8 mouse cellular contexts compared by ENCODE assay signal in genomic region chr1:58950899-58951648, GRCm38 (mm10). TPM values are rescaled to one million over a fixed set of nuclear protein-coding genes. Genes with fewer than 3 reads are reported as not detected.
A peak's percentile ranks its signal among the peaks of the same experiment; 100 is the strongest.
DNase-seq lines count a peak whose midpoint lies in the region; ATAC-seq and TF ChIP-seq lines count a peak whose summit lies in the region.

No protein-coding gene starts in this region.

- TF ChIP-seq EP300 in stomach, postnatal 0 days (optimal IDR thresholded peaks at IDR 0.05): no peak

- H3K4me1 ChIP-seq in heart, embryonic 15.5 days (replicated peaks): peaks cover 67% of the 10 kb centered on the region
- peaks cover 18% of the 10 kb centered on the region for H3K4me1 ChIP-seq in limb, embryonic 14.5 days (ENCODE audit: control insufficient read depth, insufficient read depth, low read length)
- H3K4me1 ChIP-seq in stomach, postnatal 0 days (replicated peaks; ENCODE audit: control insufficient read depth, insufficient read depth): no peaks in the 10 kb centered on the region; the same call in 1 of the 2 replicates
- H3K4me1 ChIP-seq in hindbrain, embryonic 11.5 days (replicated peaks; ENCODE audit: control insufficient read depth, insufficient read depth, low read length): no peaks in the 10 kb centered on the region

- H3K27ac ChIP-seq in heart, embryonic 15.5 days: peak overlapping the region; percentile 83
- no peak overlapping the region for H3K27ac ChIP-seq in limb, embryonic 14.5 days (replicated peaks; ENCODE audit: low read depth, low read length)
- peak overlapping the region; percentile 30; the same call in 1 of the 2 replicates for H3K27ac ChIP-seq in stomach, postnatal 0 days (replicated peaks)
- H3K27ac ChIP-seq in hindbrain, embryonic 11.5 days (ENCODE audit: low read depth, low read length): no peak overlapping the region

- peak; percentile 58 for DNase-seq in 3134 (ENCODE audit: extremely low read depth, insufficient read length, low spot score)
- DNase-seq in adrenal gland, postnatal 36 days: peak; percentile 79
- peak; percentile 52 for DNase-seq in limb, embryonic 14.5 days (ENCODE audit: low spot score)
- peak; percentile 85 for DNase-seq in stomach, postnatal 0 days (ENCODE audit: low spot score)
- DNase-seq in hindbrain, embryonic 11.5 days (ENCODE audit: low spot score): no peak

- no peak for TF ChIP-seq CTCF in stomach, postnatal 0 days (IDR thresholded peaks at IDR 0.05; ENCODE audit: low read depth)

- no peak for TF ChIP-seq POLR2A in limb, embryonic 14.5 days (IDR thresholded peaks at IDR 0.05; ENCODE audit: borderline replicate concordance, extremely low read depth, insufficient read depth, insufficient read length)

- 12% methylated on average over 8 of the region's 8 CpGs for WGBS in heart, embryonic 15.5 days
- WGBS in limb, embryonic 14.5 days: 13% methylated on average over 8 of the region's 8 CpGs
- WGBS in stomach, postnatal 0 days: 10% methylated on average over 8 of the region's 8 CpGs
- WGBS in hindbrain, embryonic 11.5 days: 43% methylated on average over 8 of the region's 8 CpGs

- no peak overlapping the region for H3K4me3 ChIP-seq in heart, embryonic 15.5 days
- H3K4me3 ChIP-seq in limb, embryonic 14.5 days (replicated peaks; ENCODE audit: low read length): no peak overlapping the region
- no peak overlapping the region for H3K4me3 ChIP-seq in stomach, postnatal 0 days (ENCODE audit: low read depth, low read length)
- H3K4me3 ChIP-seq in hindbrain, embryonic 11.5 days (ENCODE audit: low read depth, low read length): no peak overlapping the region

- peaks cover 3% of the 10 kb centered on the region for H3K36me3 ChIP-seq in heart, embryonic 15.5 days
- H3K36me3 ChIP-seq in limb, embryonic 14.5 days (ENCODE audit: control insufficient read depth, insufficient read depth, low read length): peaks cover 2% of the 10 kb centered on the region; the same call in 1 of the 2 replicates
- H3K36me3 ChIP-seq in stomach, postnatal 0 days (ENCODE audit: control insufficient read depth, insufficient read depth, low read length): no peaks in the 10 kb centered on the region
- 0 out of 2 replicates have a peak, but pooled peaks cover under 1% of the 10 kb centered on the region for H3K36me3 ChIP-seq in hindbrain, embryonic 11.5 days (ENCODE audit: control insufficient read depth, insufficient read depth, low read length)

- ATAC-seq in heart, embryonic 15.5 days (replicated peaks; ENCODE audit: insufficient number of reproducible peaks, insufficient read depth, low FRiP score, low read depth): peak; percentile 66
- ATAC-seq in limb, embryonic 14.5 days (ENCODE audit: low FRiP score, low read depth): 0 out of 2 replicates have a peak, but pooled peaks have one; percentile 38
- ATAC-seq in stomach, postnatal 0 days (ENCODE audit: low FRiP score, low TSS enrichment): peak; percentile 91
- ATAC-seq in erythroid progenitor cell, adult 5-6 weeks (replicated peaks; ENCODE audit: low FRiP score, poor library complexity, severe bottlenecking): no peak
- ATAC-seq in hindbrain, embryonic 11.5 days (ENCODE audit: low FRiP score): no peak
- ATAC-seq in megakaryocyte, adult 5-6 weeks (ENCODE audit: poor library complexity, severe bottlenecking): no peak

- no peak overlapping the region for H3K9ac ChIP-seq in heart, embryonic 15.5 days
- no peak overlapping the region for H3K9ac ChIP-seq in limb, embryonic 14.5 days (ENCODE audit: low read depth, low read length, severe bottlenecking)
- H3K9ac ChIP-seq in stomach, postnatal 0 days (ENCODE audit: low read length): no peak overlapping the region
- no peak overlapping the region for H3K9ac ChIP-seq in hindbrain, embryonic 11.5 days (ENCODE audit: low read depth, low read length)

- no peaks in the 10 kb centered on the region for H3K27me3 ChIP-seq in heart, embryonic 15.5 days
- no peaks in the 10 kb centered on the region for H3K27me3 ChIP-seq in limb, embryonic 14.5 days (ENCODE audit: control insufficient read depth, insufficient read depth, low read length)
- H3K27me3 ChIP-seq in stomach, postnatal 0 days (ENCODE audit: control insufficient read depth, insufficient read depth, low read length): no peaks in the 10 kb centered on the region
- no peaks in the 10 kb centered on the region for H3K27me3 ChIP-seq in hindbrain, embryonic 11.5 days (ENCODE audit: control insufficient read depth, insufficient read depth, low read length)

- H3K9me3 ChIP-seq in heart, embryonic 15.5 days (replicated peaks): no peaks in the 10 kb centered on the region
- H3K9me3 ChIP-seq in limb, embryonic 14.5 days (ENCODE audit: control insufficient read depth, low read length): no peaks in the 10 kb centered on the region
- no peaks in the 10 kb centered on the region for H3K9me3 ChIP-seq in stomach, postnatal 0 days (ENCODE audit: control insufficient read depth, low read length)
- H3K9me3 ChIP-seq in hindbrain, embryonic 11.5 days (ENCODE audit: control insufficient read depth, low read length): no peaks in the 10 kb centered on the region

- H3K4me2 ChIP-seq in heart, embryonic 15.5 days: peak overlapping the region; percentile 17; the same call in 1 of the 2 replicates
- no peak overlapping the region for H3K4me2 ChIP-seq in limb, embryonic 14.5 days (replicated peaks; ENCODE audit: low read depth, low read length, severe bottlenecking)
- no peak overlapping the region for H3K4me2 ChIP-seq in stomach, postnatal 0 days (replicated peaks; ENCODE audit: low read depth)
- H3K4me2 ChIP-seq in hindbrain, embryonic 11.5 days (replicated peaks; ENCODE audit: low read depth, low read length): no peak overlapping the region

RNA-seq across cellular contexts. Expression of gene Trak2, which starts 22.2 kb away (rescaled TPM):
- 10 to 100 TPM; 54.5 to 74.5 TPM for total RNA-seq in adrenal gland, postnatal 36 days (2021)
- 27.8 and 29.6 TPM in 2 replicates for polyA plus RNA-seq in heart, embryonic 15.5 days (2015; fragmentation: Nextera tagmentation; extraction: Ambion mirVana)
- 15.8 and 19.9 TPM in 2 replicates for polyA plus RNA-seq in limb, embryonic 14.5 days (2012; rRNA removed)
- polyA plus RNA-seq in limb, embryonic 14.5 days (2014; fragmentation: Nextera tagmentation; extraction: Ambion mirVana): 11.9 and 12.5 TPM in 2 replicates
- polyA plus RNA-seq in stomach, postnatal 0 days (2015; fragmentation: Nextera tagmentation; extraction: Ambion mirVana): 7.3 and 8.7 TPM in 2 replicates
- 453 and 558 TPM in 2 replicates for total RNA-seq in erythroid progenitor cell, adult 5-6 weeks (2015; ENCODE audit: low replicate concordance)
- total RNA-seq in erythroid progenitor cell, adult 5-6 weeks (2017; ENCODE audit: low replicate concordance): 520 and 536 TPM in 2 replicates
- polyA plus RNA-seq in hindbrain, embryonic 11.5 days (2014; fragmentation: Nextera tagmentation; extraction: Ambion mirVana): 14.3 and 15.8 TPM in 2 replicates
- 24.1 and 29.6 TPM in 2 replicates for total RNA-seq in megakaryocyte, adult 5-6 weeks (2015)
- total RNA-seq in megakaryocyte, adult 5-6 weeks (2017): 22.2 and 32.9 TPM in 2 replicates

RNA-seq across cellular contexts. Expression of gene Stradb, which starts 22.2 kb away (rescaled TPM):
- total RNA-seq in adrenal gland, postnatal 36 days (2021): 10 to 100 TPM; 30.6 to 32.3 TPM
- 24.1 and 29.0 TPM in 2 replicates for polyA plus RNA-seq in heart, embryonic 15.5 days (2015; fragmentation: Nextera tagmentation; extraction: Ambion mirVana)
- 15.9 and 18.6 TPM in 2 replicates for polyA plus RNA-seq in limb, embryonic 14.5 days (2012; rRNA removed)
- 21.6 and 22.3 TPM in 2 replicates for polyA plus RNA-seq in limb, embryonic 14.5 days (2014; fragmentation: Nextera tagmentation; extraction: Ambion mirVana)
- 17.4 and 18.5 TPM in 2 replicates for polyA plus RNA-seq in stomach, postnatal 0 days (2015; fragmentation: Nextera tagmentation; extraction: Ambion mirVana)
- total RNA-seq in erythroid progenitor cell, adult 5-6 weeks (2015; ENCODE audit: low replicate concordance): 237 and 245 TPM in 2 replicates
- total RNA-seq in erythroid progenitor cell, adult 5-6 weeks (2017; ENCODE audit: low replicate concordance): 160 and 184 TPM in 2 replicates
- polyA plus RNA-seq in hindbrain, embryonic 11.5 days (2014; fragmentation: Nextera tagmentation; extraction: Ambion mirVana): 41.7 and 46.2 TPM in 2 replicates
- total RNA-seq in megakaryocyte, adult 5-6 weeks (2015): 18.5 and 19.1 TPM in 2 replicates
- 8.3 and 8.6 TPM in 2 replicates for total RNA-seq in megakaryocyte, adult 5-6 weeks (2017)

Comparison
In these comparisons a context has a peak if more than half of its experiments do, and no peak if none do; other contexts are left out.
1. ATAC-seq: peak in heart, embryonic 15.5 days (single experiment), limb, embryonic 14.5 days (single experiment) and stomach, postnatal 0 days (single experiment); none in erythroid progenitor cell, adult 5-6 weeks (single experiment), hindbrain, embryonic 11.5 days (single experiment) and megakaryocyte, adult 5-6 weeks (single experiment).
2. H3K27ac ChIP-seq: peak in heart, embryonic 15.5 days (single experiment) and stomach, postnatal 0 days (single experiment); none in limb, embryonic 14.5 days (single experiment) and hindbrain, embryonic 11.5 days (single experiment).